Mouse (Mus musculus): ENCODE measurements around the gene Kpna7. TPM values are rescaled to one million over a fixed set of nuclear protein-coding genes. Genes with fewer than 3 reads are reported as not detected.
A peak's percentile ranks its signal among the peaks of the same experiment; 100 is the strongest.

Gene Kpna7
- polyA plus RNA-seq, 1 experiment from 2014 or later, result not detected

- ATAC-seq (ENCODE audit: low FRiP score, low read depth), result no peak
- WGBS, result 74% methylated on average over 6 of the region's 6 CpGs
- no peaks in the 10 kb centered on the region for H3K27me3 ChIP-seq
- no peak overlapping the region for H3K4me2 ChIP-seq (replicated peaks)
- no peak overlapping the region for H3K4me3 ChIP-seq
- peaks cover 10% of the 10 kb centered on the region; the same call in 1 of the 2 replicates for H3K9me3 ChIP-seq
- no peaks in the 10 kb centered on the region for H3K4me1 ChIP-seq
- H3K9ac ChIP-seq, result no peak overlapping the region
- H3K36me3 ChIP-seq, result no peaks in the 10 kb centered on the region
- H3K27ac ChIP-seq, result no peak overlapping the region
Observed at GRCm38 (mm10) chr5:144979110-144979509, 104.7 kb downstream of the Kpna7 start.

GRCm38 (mm10) chr5:144978533-144979107, 105.2 kb downstream of the Kpna7 start:
- H3K9ac ChIP-seq, result no peak overlapping the region
- H3K36me3 ChIP-seq, result no peaks in the 10 kb centered on the region
- no peak for ATAC-seq (ENCODE audit: low FRiP score, low read depth)
- no peak overlapping the region for H3K27ac ChIP-seq
- H3K9me3 ChIP-seq, result 0 out of 2 replicates have a peak, but pooled peaks cover 6% of the 10 kb centered on the region
- H3K4me2 ChIP-seq (replicated peaks), result no peak overlapping the region
- no peak overlapping the region for H3K4me3 ChIP-seq
- H3K27me3 ChIP-seq, result no peaks in the 10 kb centered on the region
- H3K4me1 ChIP-seq, result no peaks in the 10 kb centered on the region
- 69% methylated on average over 10 of the region's 10 CpGs for WGBS

DNA sequence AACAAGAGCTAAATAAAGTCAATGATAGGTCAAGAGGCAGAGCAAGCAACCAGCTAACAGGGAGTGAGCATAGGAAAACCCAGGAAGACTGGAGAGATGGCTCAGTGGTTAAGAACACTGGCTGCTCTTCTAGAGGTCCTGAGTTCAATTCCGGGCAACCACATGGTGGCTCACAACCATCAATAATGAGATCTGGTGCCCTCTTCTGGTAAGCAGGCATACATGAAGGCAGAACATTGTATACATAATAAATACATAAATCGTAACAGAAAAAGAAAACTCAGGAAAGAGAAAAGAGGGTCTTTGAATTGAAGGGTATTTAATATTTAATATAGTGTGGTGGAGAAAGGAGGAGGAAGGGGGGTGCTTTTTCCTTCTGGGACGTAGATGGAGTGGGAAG, 112.6 kb downstream of the Kpna7 start:
- no peaks in the 10 kb centered on the region for H3K36me3 ChIP-seq
- no peak overlapping the region for H3K27ac ChIP-seq
- no peak overlapping the region for H3K4me2 ChIP-seq (replicated peaks)
- 81% methylated on average over 3 of the region's 3 CpGs for WGBS
- no peaks in the 10 kb centered on the region for H3K27me3 ChIP-seq
- H3K9ac ChIP-seq, result no peak overlapping the region
- no peak overlapping the region for H3K4me3 ChIP-seq
- peaks cover 8% of the 10 kb centered on the region for H3K4me1 ChIP-seq
- ATAC-seq (ENCODE audit: low FRiP score, low read depth), result no peak
- no peaks in the 10 kb centered on the region for H3K9me3 ChIP-seq

GRCm38 (mm10) chr5:144965639-144966351, 118.0 kb downstream of the Kpna7 start, which contains the start of gene Smurf1:
Smurf1 (minus strand) TSS chr5:144965847.
- Histone ChIP-seq H3K4me3 (peak within 1 kb of the TSS; percentile 87), H3K9ac (peak within 1 kb of the TSS; percentile 94), H3K4me2 (replicated peaks) (peak within 1 kb of the TSS; percentile 73), H3K27me3 (no peaks in the 10 kb centered on the region), H3K27ac (peak within 1 kb of the TSS; percentile 92), H3K9me3 (no peaks in the 10 kb centered on the region), H3K4me1 (peaks cover 45% of the 10 kb centered on the region), H3K36me3 (no peaks in the 10 kb centered on the region)
- peak; percentile 79 for ATAC-seq (ENCODE audit: low FRiP score, low read depth)
- WGBS, result under 1% methylated on average over 82 of the region's 89 CpGs

DNA sequence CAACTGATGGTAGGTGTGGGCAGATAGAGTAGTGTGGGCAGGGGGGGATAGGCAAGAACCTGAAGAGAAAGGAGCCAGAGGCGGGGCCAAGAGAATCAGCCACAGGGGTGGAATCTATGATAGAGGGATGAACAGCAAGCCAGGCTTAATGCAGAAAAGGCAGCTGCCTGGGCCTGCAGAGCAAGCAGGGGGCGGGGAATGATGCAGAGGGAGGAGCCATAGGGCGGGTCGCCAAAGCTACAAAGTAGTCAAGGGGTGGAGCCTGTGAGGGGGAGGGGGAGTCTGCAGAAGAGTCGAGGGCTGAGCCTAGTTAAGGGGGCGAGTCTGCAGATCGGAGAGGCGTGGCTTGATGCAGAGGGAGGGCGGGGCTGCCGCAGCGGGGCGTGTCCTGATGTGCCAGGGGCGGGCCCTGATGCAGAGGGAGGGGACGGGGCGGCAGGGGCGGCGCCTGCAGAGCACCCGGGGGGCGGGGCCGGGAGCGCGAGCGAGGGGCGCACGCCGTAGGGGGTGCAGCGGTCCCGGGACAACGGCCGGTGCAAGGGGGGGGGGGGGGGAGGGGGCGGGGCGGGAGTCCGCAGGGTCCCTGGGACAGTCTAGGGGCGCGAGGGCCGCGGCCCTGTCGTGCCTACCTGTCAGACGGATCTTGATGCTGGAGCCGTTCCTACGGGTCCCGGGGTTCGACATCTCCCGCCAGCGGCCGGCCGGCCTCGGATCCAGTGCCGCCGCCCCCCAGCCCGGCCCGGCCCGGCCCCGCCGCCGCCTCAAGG, 118.8 kb downstream of the Kpna7 start:
- H3K4me1 ChIP-seq, result peaks cover 52% of the 10 kb centered on the region
- peak overlapping the region; percentile 92 for H3K27ac ChIP-seq
- no peaks in the 10 kb centered on the region for H3K9me3 ChIP-seq
- no peaks in the 10 kb centered on the region for H3K27me3 ChIP-seq
- peak; percentile 80 for ATAC-seq (ENCODE audit: low FRiP score, low read depth)
- 2% methylated on average over 28 of the region's 56 CpGs for WGBS
- H3K4me3 ChIP-seq, result peak overlapping the region; percentile 87
- no peaks in the 10 kb centered on the region for H3K36me3 ChIP-seq
- H3K4me2 ChIP-seq (replicated peaks), result peak overlapping the region; percentile 73
- peak overlapping the region; percentile 94 for H3K9ac ChIP-seq

GRCm38 (mm10) chr5:144964465-144964864, 119.4 kb downstream of the Kpna7 start:
- 21% methylated on average over 8 of the region's 8 CpGs for WGBS
- ATAC-seq (ENCODE audit: low FRiP score, low read depth), result peak; percentile 14; the same call in 1 of the 2 replicates
- peaks cover 57% of the 10 kb centered on the region for H3K4me1 ChIP-seq

DNA sequence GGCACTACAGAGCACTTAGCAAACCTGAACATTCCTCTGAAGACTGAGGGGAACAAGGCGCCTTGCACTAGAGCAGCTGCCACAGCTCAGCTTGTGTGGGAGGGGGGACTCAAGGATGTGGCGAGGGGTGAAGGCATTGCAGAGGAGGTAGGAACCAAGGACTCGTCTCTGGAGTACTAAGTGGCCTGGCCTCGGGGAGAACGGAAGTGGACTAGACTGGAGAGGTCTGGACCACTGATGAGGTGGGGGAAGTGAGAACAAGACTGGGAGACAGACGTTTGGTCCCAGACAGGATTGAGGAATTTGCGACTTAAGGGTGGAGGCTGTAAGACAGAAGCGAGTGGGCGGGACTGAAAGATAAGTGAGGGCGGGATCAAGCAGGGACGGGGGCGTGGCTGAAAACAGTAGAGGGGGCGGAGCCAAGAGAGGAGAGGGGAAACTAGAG, 120.0 kb downstream of the Kpna7 start:
- H3K4me3 ChIP-seq, result peak overlapping the region; percentile 87
- no peaks in the 10 kb centered on the region for H3K36me3 ChIP-seq
- no peaks in the 10 kb centered on the region for H3K9me3 ChIP-seq
- no peak for ATAC-seq (ENCODE audit: low FRiP score, low read depth)
- peaks cover 63% of the 10 kb centered on the region for H3K4me1 ChIP-seq
- whole genome bisulfite sequencing, result 4% methylated on average over 13 of the region's 13 CpGs
- H3K4me2 ChIP-seq (replicated peaks), result peak overlapping the region; percentile 73
- peak overlapping the region; percentile 36 for H3K9ac ChIP-seq
- H3K27me3 ChIP-seq, result no peaks in the 10 kb centered on the region
- peak overlapping the region; percentile 87 for H3K27ac ChIP-seq

More at GRCm38 (mm10) chr5:144964465-144964864, 119.4 kb downstream of the Kpna7 start:
- Histone ChIP-seq H3K36me3 (no peaks in the 10 kb centered on the region), H3K9ac (no peak overlapping the region), H3K9me3 (no peaks in the 10 kb centered on the region), H3K4me3 (peak overlapping the region; percentile 87), H3K27ac (peak overlapping the region; percentile 92; the same call in 1 of the 2 replicates), H3K4me2 (replicated peaks) (peak overlapping the region; percentile 73), H3K27me3 (no peaks in the 10 kb centered on the region)

DNA sequence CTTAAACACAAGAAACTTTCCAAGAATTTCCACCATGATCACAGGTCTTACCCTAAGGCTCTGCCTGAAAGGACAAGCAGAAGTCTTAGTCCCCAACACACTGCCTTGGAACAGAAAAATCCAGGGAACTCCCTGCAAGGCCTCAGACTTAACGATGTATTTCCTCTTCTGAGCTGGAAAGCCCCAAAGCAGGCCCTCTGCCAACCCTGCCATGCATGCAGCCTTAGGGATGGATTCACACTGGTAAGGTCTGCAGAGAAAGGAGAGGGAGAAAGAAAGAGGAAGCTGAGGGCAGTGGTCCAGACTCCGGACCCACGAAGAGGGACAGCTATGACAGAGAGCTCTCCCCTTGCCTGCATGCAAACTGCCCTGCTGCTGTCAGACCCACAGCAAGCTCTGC, 120.4 kb downstream of the Kpna7 start:
- peak overlapping the region; percentile 36 for H3K9ac ChIP-seq

GRCm38 (mm10) chr5:144958271-144958670, 125.6 kb downstream of the Kpna7 start:
- ATAC-seq (ENCODE audit: low FRiP score, low read depth), result no peak
- Histone ChIP-seq H3K9me3 (no peaks in the 10 kb centered on the region), H3K4me3 (no peak overlapping the region), H3K27ac (no peak overlapping the region), H3K36me3 (no peaks in the 10 kb centered on the region), H3K4me2 (replicated peaks) (no peak overlapping the region), H3K9ac (no peak overlapping the region), H3K4me1 (peaks cover 64% of the 10 kb centered on the region), H3K27me3 (no peaks in the 10 kb centered on the region)
- 80% methylated on average over 9 of the region's 9 CpGs for WGBS

More for the DNA sequence above, 120.4 kb downstream of the Kpna7 start:
- Histone ChIP-seq H3K27ac (peak overlapping the region; percentile 87), H3K27me3 (no peaks in the 10 kb centered on the region), H3K9me3 (no peaks in the 10 kb centered on the region), H3K4me1 (peaks cover 68% of the 10 kb centered on the region), H3K4me3 (peak overlapping the region; percentile 87), H3K36me3 (no peaks in the 10 kb centered on the region), H3K4me2 (replicated peaks) (peak overlapping the region; percentile 73)
- no peak for ATAC-seq (ENCODE audit: low FRiP score, low read depth)
- WGBS, result 31% methylated on average over 3 of the region's 3 CpGs

GRCm38 (mm10) chr5:144954432-144954831, 129.4 kb downstream of the Kpna7 start:
- Histone ChIP-seq H3K9ac (no peak overlapping the region), H3K27ac (no peak overlapping the region), H3K4me2 (replicated peaks) (no peak overlapping the region), H3K36me3 (no peaks in the 10 kb centered on the region), H3K4me3 (no peak overlapping the region), H3K4me1 (peaks cover 41% of the 10 kb centered on the region), H3K27me3 (no peaks in the 10 kb centered on the region), H3K9me3 (no peaks in the 10 kb centered on the region)
- 72% methylated on average over 7 of the region's 7 CpGs for WGBS
- no peak for ATAC-seq (ENCODE audit: low FRiP score, low read depth)

GRCm38 (mm10) chr5:144952592-144952991, 131.2 kb downstream of the Kpna7 start:
- no peak overlapping the region for H3K4me2 ChIP-seq (replicated peaks)
- H3K27me3 ChIP-seq, result no peaks in the 10 kb centered on the region
- no peak for ATAC-seq (ENCODE audit: low FRiP score, low read depth)
- no peaks in the 10 kb centered on the region for H3K9me3 ChIP-seq
- H3K4me3 ChIP-seq, result no peak overlapping the region
- H3K4me1 ChIP-seq, result peaks cover 39% of the 10 kb centered on the region
- no peaks in the 10 kb centered on the region for H3K36me3 ChIP-seq
- no peak overlapping the region for H3K9ac ChIP-seq
- H3K27ac ChIP-seq, result no peak overlapping the region
- 84% methylated on average over 2 of the region's 2 CpGs for WGBS
